Mouse (Mus musculus): Measurements from ENCODE around the gene Dnajc13. TPM values are rescaled to one million over a fixed set of nuclear protein-coding genes. Genes with fewer than 3 reads are reported as not detected.

Gene Dnajc13
- polyA plus RNA-seq, 1 experiment = 33.7 TPM

- Histone ChIP-seq H3K4me1 (ENCODE audit: control insufficient read depth, insufficient read depth, insufficient read length, low read length) (no peaks in the 10 kb centered on the region), H3K4me3 (ENCODE audit: insufficient read depth, low read depth, low read length) (no peak overlapping the region), H3K27ac (replicated peaks; ENCODE audit: low read depth, low read length) (no peak overlapping the region)
Measured at GRCm38 (mm10) chr9:104182328-104182727, 80.4 kb downstream of the Dnajc13 start.

DNA sequence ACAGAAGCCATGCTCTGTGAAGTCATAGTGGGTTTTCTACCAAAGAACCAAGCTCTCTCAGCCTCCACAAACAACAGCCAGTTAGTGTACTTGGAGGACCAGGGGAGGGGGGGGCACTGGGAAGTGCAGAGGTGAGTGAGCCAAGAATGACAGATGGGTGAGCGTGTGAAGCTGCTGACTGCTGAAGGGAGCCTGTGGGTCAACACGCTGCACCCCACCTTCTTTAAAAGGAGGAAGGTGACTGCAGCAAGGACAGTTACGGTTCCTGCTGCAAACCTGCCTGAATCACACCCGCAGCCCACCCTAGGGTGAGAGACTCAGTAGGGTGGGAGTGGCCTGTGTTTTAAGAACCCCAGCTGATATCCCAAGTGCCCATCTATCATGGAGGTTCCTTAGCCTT, 81.1 kb downstream of the Dnajc13 start:
- Histone ChIP-seq H3K4me3 (ENCODE audit: insufficient read depth, low read depth, low read length) (no peak overlapping the region), H3K27ac (replicated peaks; ENCODE audit: low read depth, low read length) (no peak overlapping the region), H3K4me1 (ENCODE audit: control insufficient read depth, insufficient read depth, insufficient read length, low read length) (no peaks in the 10 kb centered on the region)

DNA sequence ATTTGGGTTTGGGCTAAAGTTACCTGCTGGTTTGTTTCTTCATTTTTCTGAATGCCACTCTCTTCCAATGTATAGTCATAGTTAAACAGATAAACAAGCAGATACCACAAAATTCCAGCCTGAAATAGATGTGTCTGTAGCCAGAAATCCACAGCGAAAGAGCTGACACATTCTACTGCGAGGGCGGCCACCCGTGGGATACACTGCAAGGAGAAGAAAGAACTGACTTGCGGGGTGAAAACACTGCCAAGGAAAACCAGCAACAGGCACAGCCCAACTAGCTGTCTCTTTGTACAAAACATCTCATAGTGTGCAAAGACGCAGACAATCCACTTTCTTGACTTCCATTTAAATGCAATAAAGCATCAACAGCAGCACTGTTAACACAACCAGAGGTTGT, 82.7 kb downstream of the Dnajc13 start:
- no peak overlapping the region for H3K4me3 ChIP-seq (ENCODE audit: insufficient read depth, low read depth, low read length)
- H3K27ac ChIP-seq (replicated peaks; ENCODE audit: low read depth, low read length) = no peak overlapping the region
- H3K4me1 ChIP-seq (ENCODE audit: control insufficient read depth, insufficient read depth, insufficient read length, low read length) = no peaks in the 10 kb centered on the region

- H3K4me3 ChIP-seq (ENCODE audit: insufficient read depth, low read depth, low read length) = no peak overlapping the region
- no peak overlapping the region for H3K27ac ChIP-seq (replicated peaks; ENCODE audit: low read depth, low read length)
Measured at GRCm38 (mm10) chr9:104172342-104172741, 90.4 kb downstream of the Dnajc13 start.

GRCm38 (mm10) chr9:104171651-104172050, 91.1 kb downstream of the Dnajc13 start:
- no peak overlapping the region for H3K27ac ChIP-seq (replicated peaks; ENCODE audit: low read depth, low read length)
- no peak overlapping the region for H3K4me3 ChIP-seq (ENCODE audit: insufficient read depth, low read depth, low read length)

More at GRCm38 (mm10) chr9:104172342-104172741, 90.4 kb downstream of the Dnajc13 start:
- no peaks in the 10 kb centered on the region for H3K4me1 ChIP-seq (ENCODE audit: control insufficient read depth, insufficient read depth, insufficient read length, low read length)

GRCm38 (mm10) chr9:104169986-104170385, 92.7 kb downstream of the Dnajc13 start:
- no peak overlapping the region for H3K27ac ChIP-seq (replicated peaks; ENCODE audit: low read depth, low read length)
- no peak overlapping the region for H3K4me3 ChIP-seq (ENCODE audit: insufficient read depth, low read depth, low read length)

More at GRCm38 (mm10) chr9:104171651-104172050, 91.1 kb downstream of the Dnajc13 start:
- no peaks in the 10 kb centered on the region for H3K4me1 ChIP-seq (ENCODE audit: control insufficient read depth, insufficient read depth, insufficient read length, low read length)

DNA sequence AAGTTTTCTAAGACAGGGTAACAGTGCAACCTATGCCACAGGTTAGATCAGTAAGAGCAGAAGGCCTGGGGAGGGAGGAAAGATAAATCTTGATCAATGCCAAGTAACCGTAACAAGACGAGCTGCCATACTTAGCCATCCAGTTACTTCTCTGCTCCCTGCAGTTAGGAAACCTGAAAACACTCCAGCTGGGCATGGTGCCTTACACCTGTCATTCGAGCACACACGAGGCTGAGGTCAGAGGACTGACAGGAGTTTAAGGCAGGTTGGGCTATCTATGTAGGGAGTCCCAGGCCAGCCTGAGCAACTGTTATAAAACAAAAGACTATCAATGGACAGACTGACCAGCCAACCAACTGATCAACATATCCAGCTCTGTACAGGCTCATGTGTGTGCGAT, 96.8 kb downstream of the Dnajc13 start:
- Histone ChIP-seq H3K4me3 (ENCODE audit: insufficient read depth, low read depth, low read length) (no peak overlapping the region), H3K4me1 (ENCODE audit: control insufficient read depth, insufficient read depth, insufficient read length, low read length) (no peaks in the 10 kb centered on the region), H3K27ac (replicated peaks; ENCODE audit: low read depth, low read length) (no peak overlapping the region)

More at GRCm38 (mm10) chr9:104169986-104170385, 92.7 kb downstream of the Dnajc13 start:
- no peaks in the 10 kb centered on the region for H3K4me1 ChIP-seq (ENCODE audit: control insufficient read depth, insufficient read depth, insufficient read length, low read length)

DNA sequence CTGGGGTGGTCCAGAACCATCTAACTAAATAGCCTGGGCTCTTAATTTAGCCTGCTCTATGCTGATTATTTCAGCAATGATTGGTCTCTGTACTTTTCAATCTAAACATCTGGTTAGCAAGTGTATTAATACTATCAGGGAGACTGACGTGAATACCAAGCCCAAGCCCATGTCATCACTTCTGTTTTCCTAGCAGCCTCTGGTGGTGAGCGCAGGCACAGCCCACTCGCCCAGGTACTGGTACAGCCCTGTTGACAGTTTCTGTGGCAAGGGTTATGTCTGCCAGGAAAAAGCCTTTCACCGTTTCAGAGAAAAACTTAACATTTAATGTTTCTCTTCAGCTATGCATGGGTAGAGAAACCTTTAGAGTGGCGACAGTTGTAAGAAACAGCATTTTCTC, 98.5 kb downstream of the Dnajc13 start:
- H3K4me1 ChIP-seq (ENCODE audit: control insufficient read depth, insufficient read depth, insufficient read length, low read length) = no peaks in the 10 kb centered on the region
- no peak overlapping the region for H3K27ac ChIP-seq (replicated peaks; ENCODE audit: low read depth, low read length)
- no peak overlapping the region for H3K4me3 ChIP-seq (ENCODE audit: insufficient read depth, low read depth, low read length)

DNA sequence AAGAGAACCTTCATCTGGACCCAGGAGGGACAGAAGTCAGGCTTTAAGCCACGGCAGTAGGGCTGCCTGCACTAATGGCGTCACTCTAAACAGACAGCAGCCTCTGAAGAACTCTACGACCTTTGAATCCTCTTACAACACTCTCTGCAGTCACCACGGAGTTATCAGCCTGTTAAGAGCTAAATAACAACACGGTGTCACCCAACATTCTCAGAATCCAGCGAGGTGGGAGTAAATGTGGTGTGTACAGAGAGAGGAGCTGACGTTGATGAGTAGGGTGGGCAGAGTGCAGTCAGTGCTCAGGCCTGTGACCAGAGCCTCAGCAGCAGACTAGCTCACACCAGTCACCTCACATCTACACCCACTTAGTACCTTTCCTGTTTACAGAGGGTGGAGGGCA, 101.6 kb downstream of the Dnajc13 start:
- H3K27ac ChIP-seq (replicated peaks; ENCODE audit: low read depth, low read length) = no peak overlapping the region

GRCm38 (mm10) chr9:104157291-104157690, 105.4 kb downstream of the Dnajc13 start:
- Histone ChIP-seq H3K4me3 (ENCODE audit: insufficient read depth, low read depth, low read length) (no peak overlapping the region), H3K4me1 (ENCODE audit: control insufficient read depth, insufficient read depth, insufficient read length, low read length) (no peaks in the 10 kb centered on the region), H3K27ac (replicated peaks; ENCODE audit: low read depth, low read length) (no peak overlapping the region)

More for the DNA sequence above, 101.6 kb downstream of the Dnajc13 start:
- H3K4me1 ChIP-seq (ENCODE audit: control insufficient read depth, insufficient read depth, insufficient read length, low read length) = no peaks in the 10 kb centered on the region
- H3K4me3 ChIP-seq (ENCODE audit: insufficient read depth, low read depth, low read length) = no peak overlapping the region

- Histone ChIP-seq H3K27ac (replicated peaks; ENCODE audit: low read depth, low read length) (no peak overlapping the region), H3K4me1 (ENCODE audit: control insufficient read depth, insufficient read depth, insufficient read length, low read length) (no peaks in the 10 kb centered on the region), H3K4me3 (ENCODE audit: insufficient read depth, low read depth, low read length) (no peak overlapping the region)
Measured at GRCm38 (mm10) chr9:104156506-104156905, 106.2 kb downstream of the Dnajc13 start.

DNA sequence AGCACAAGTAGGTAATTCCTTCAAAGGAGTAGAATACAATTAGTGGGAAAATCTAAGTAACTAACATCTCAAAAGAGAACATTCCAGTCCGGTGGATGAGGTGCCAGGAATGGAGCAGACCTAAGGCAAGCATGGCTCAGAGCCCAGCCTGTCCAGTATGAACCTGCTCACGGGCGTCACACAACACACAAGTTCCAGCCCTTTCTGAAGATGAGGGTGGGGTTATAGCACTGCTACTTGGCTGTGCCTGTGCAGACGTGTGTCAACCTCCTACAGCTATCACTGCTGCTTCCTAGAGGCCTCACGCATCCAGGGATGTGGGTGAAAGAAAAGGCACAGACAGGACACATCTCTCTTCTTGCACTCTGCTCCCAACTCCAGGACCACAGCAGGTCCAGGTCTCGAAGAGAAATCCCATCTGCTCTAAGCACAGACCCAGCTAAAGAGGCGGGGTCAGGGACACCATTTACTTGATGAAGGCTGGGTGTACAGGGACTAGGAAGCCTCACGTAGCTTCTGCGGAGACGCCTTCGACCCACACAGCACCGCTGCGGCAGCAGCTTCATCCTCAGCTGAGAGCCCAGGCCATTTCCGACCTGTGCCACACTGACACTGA, 107.5 kb downstream of the Dnajc13 start:
- Histone ChIP-seq H3K4me1 (ENCODE audit: control insufficient read depth, insufficient read depth, insufficient read length, low read length) (no peaks in the 10 kb centered on the region), H3K27ac (replicated peaks; ENCODE audit: low read depth, low read length) (no peak overlapping the region), H3K4me3 (ENCODE audit: insufficient read depth, low read depth, low read length) (no peak overlapping the region)

- Histone ChIP-seq H3K4me1 (ENCODE audit: control insufficient read depth, insufficient read depth, insufficient read length, low read length) (no peaks in the 10 kb centered on the region), H3K27ac (replicated peaks; ENCODE audit: low read depth, low read length) (no peak overlapping the region), H3K4me3 (ENCODE audit: insufficient read depth, low read depth, low read length) (no peak overlapping the region)
Measured at GRCm38 (mm10) chr9:104152121-104152520, 110.6 kb downstream of the Dnajc13 start.

- Histone ChIP-seq H3K4me1 (ENCODE audit: control insufficient read depth, insufficient read depth, insufficient read length, low read length) (no peaks in the 10 kb centered on the region), H3K27ac (replicated peaks; ENCODE audit: low read depth, low read length) (no peak overlapping the region)
Measured at GRCm38 (mm10) chr9:104148969-104149368, 113.8 kb downstream of the Dnajc13 start.

DNA sequence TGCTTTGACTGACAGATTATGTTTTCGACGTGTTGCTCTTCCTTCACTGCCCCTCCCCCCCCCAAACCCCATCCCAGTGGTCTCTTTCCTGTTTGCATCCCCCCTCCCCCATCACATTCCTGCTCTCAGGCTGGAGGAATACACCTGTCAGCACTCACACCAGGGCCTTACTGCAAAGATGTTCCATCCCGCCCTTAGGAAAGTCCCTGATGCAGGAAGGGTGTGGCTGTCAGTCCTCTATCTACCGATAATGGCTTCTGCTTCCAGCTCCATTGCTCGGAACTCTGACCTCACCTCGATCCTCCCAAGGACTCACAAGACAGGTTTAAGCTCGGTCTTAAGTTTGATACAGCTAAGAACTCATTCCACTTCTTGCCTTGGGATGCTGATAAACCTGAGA, 116.0 kb downstream of the Dnajc13 start:
- Histone ChIP-seq H3K4me3 (ENCODE audit: insufficient read depth, low read depth, low read length) (no peak overlapping the region), H3K27ac (replicated peaks; ENCODE audit: low read depth, low read length) (no peak overlapping the region), H3K4me1 (ENCODE audit: control insufficient read depth, insufficient read depth, insufficient read length, low read length) (no peaks in the 10 kb centered on the region)

More at GRCm38 (mm10) chr9:104148969-104149368, 113.8 kb downstream of the Dnajc13 start:
- no peak overlapping the region for H3K4me3 ChIP-seq (ENCODE audit: insufficient read depth, low read depth, low read length)

DNA sequence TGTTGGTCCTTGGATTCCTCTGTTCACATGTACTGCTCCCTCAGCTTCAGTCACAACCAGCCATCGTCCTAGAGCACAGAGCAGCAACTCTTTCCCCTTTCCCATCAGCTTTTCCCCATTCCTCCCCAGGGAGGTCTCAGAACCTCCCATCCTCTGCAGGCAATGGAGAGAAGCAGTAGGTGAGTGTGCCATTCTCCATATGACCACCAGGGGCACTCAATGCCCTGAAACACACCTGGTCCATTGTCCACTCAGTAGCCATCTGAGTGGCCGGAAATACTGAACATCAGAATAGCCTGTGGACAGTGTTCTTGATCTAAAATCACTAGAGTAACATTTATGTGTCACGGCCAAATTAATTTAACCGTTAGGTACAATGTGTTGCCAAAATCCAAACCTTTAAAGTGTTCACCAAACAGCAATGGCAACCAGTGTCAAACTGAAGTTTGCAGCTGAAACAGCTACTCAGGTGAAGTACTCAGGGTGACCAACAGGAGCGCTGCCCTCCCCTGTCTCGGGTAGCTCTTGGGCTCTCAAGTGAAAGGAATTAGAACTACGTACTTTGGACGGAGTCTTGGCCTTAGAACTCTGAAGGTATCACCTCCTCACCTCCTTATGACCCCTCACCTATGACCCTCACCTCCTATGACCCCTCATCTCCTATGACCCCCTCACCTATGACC, 118.3 kb downstream of the Dnajc13 start:
- Histone ChIP-seq H3K27ac (replicated peaks; ENCODE audit: low read depth, low read length) (no peak overlapping the region), H3K4me1 (ENCODE audit: control insufficient read depth, insufficient read depth, insufficient read length, low read length) (no peaks in the 10 kb centered on the region), H3K4me3 (ENCODE audit: insufficient read depth, low read depth, low read length) (no peak overlapping the region)
